Mouse (Mus musculus): ENCODE data around the gene Shisa6.

- TF ChIP-seq POLR2A (IDR thresholded peaks at IDR 0.05; ENCODE audit: borderline replicate concordance, insufficient read depth, low read length) (no peak), CTCF (IDR thresholded peaks at IDR 0.05; ENCODE audit: borderline replicate concordance, insufficient read depth, low read depth, low read length) (no peak)
Observed at GRCm38 (mm10) chr11:66312764-66313163, 213.0 kb downstream of the Shisa6 start.

Measured in cerebellum, adult 2 months (tissue).